Mouse (Mus musculus): ENCODE results near the gene Shld2.
"Not testable (repeated sequence)": the region's sequence is repeated elsewhere in the genome, so short reads cannot be mapped to it uniquely, and the experiment has no call there.

Shld2 gene

DNA sequence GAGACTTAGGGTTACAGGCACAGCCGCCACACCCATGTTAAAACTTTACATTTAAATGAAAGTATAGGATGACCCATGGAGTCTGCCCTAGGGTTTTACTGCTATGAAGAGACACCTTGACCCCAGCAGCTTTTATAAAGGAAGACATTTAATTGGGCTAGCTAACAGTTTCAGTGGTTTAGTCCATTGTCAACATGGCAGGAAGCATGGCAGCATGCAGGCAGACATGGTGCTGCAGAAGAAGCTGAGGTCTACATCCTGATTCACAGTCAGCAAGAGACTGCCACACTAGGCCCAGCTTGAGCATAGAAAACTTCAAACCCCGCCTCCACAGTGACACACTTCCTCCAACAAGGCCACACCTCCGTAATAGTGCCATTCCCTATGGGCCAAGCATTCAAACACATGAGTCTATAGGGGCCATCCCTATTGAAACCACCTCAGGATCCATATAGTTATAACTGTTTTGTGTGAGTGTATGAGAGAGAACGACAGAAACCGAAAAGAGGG, 13.3 kb upstream of the Shld2 start:
- no peak for DNase-seq (ENCODE audit: low read depth, low spot score)

DNA sequence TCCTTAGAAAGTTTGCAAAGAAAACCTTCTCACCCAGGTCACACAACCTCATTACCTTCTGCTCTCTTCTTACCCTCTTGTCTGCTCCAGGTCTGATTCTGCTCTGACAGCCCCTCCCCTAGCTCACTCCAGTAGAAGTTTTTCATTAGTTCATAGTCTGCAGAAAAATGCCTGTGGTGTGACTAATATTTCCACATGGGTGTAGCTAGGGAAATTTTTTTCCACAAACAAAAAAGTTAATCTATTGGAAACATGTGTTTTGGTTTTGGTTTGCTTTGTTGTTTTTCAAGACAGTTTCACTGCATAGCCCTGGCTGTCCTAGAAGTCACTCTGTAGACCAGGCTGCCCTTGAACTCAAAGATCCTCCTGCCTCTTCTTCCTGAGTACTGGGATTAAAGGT, 7.8 kb upstream of the Shld2 start:
- no peak for DNase-seq (ENCODE audit: low read depth, low spot score)

DNA sequence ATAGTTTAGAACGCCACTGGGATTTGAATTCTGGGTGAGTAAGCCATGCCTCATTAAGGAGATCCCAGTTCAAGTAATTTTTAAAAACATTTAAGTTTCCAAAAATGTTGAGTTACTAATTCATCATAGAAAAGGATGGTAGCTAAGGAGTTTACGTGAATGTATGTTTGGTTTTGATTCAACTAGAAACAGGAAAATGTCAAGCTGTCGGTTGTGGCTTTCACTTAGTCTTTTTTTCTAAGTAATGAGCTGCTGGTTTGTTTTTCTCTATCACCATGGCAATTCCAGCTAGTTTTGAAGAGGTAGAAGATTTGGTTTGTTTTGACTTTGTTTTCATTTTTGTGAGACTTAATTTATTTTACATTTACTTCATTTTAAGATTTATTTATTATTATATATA, 7.1 kb upstream of the Shld2 start:
- DNase-seq (ENCODE audit: low read depth, low spot score) = no peak

DNA sequence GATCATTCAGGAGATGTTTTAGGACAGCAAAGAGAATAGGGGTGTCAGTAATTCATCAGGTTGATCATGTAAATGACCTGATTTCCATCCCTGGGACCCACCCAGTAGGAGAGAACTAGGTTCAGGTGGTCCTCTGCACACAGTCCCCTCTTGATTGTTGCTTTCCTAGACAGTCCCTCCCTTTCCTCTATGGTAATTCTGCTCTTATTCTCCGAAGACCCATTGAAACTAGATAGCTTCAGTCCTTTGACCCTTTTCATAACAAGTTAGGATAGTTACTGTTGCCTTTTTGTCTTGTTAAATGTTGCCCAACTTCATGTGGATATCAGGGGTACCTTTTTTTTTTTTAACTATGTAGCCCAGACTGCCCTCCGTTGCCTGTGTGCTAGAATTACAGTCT, 6.1 kb upstream of the Shld2 start:
- DNase-seq (ENCODE audit: low read depth, low spot score) = no peak

DNA sequence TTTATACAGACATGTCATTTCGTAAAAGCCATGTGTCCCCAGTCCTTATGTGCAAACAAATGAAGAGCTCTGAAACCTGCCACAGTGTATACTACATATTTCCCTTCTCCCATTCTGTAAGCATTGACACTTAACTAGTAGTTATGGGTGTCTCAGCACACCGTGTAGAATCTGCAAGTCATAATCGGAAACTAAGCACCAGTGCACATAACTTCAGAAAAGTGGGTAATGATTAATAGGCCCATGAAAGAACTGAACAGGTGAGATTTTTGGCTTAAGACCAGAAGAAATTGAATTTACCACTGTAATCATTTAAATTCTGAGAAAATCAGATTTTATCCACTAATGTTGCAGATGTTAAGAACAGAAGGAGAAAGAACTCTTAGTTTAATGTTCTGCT, 4.5 kb upstream of the Shld2 start:
- DNase-seq (ENCODE audit: low read depth, low spot score) = no peak

DNA sequence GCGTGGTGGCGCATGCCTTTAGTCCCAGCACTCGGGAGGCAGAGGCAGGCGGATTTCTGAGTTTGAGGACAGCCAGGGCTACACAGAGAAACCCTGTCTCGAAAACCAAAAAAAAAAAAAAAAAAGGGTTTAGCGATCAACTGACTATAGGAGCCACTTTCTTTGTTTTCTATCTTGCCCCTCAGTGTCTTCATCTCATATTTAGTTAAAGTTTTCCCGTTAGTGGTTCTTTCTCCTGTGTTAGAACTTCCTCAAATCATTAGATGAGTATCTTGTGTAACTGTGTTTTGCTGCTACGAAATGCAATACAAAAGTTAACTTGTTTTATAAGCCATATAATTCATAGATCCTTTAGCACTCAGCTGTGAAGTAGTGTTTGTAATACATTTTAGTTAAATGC, 4.1 kb upstream of the Shld2 start:
- DNase-seq (ENCODE audit: low read depth, low spot score) = not testable (repeated sequence)

DNA sequence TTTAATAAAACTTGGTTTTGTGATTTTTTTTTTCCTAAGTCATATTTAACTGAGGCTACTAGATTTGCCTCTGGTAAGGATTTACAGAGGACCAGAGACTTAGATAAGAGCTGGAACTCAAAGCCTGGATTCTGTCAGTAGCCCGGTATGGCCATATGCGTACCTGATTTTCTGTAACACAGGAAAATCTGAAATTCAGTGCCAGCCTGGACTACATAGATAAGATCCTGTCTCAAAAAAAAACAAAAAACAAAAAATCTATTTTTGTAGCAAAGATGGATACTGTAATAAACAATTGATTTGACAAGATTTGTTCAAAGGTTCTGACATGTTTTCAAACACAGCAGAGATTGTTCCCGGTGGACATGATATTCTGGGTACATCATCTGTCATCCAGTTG, 3.3 kb upstream of the Shld2 start:
- DNase-seq (ENCODE audit: low read depth, low spot score) = no peak

DNA sequence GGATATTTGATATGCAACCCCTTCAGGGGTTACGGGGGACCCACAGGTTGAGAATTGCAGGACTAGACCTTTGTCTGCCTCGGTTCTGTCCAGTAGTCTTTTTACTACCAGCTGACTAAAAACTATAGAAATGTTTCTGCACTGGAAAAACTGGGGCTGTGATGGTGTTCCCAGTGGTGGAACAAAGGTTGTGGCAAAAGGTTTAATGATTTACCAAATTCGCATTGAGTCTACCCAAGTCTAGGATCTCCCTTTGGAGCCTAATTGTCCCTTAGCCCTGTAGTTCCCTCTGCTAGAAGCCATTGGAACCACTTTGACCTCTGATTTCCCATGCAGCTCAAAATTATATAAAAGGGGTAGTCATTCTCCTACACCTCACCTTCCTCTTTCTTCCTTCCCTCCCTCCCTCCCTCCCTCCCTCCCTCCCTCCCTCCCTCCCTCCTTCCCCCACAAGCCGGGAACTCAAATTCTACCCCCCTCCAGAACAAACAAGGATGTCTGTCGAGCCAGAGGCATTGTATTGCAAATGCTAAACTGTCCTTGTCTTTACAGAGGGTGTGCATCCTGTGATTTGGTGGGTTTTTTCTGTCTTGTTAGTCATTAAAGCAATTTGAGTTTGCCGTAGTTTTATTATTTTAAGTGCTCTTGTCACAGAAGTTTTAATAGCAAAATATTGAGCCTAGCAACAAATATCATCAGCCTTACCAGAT, 2.2 kb upstream of the Shld2 start:
- DNase-seq (ENCODE audit: low read depth, low spot score) = no peak

DNA sequence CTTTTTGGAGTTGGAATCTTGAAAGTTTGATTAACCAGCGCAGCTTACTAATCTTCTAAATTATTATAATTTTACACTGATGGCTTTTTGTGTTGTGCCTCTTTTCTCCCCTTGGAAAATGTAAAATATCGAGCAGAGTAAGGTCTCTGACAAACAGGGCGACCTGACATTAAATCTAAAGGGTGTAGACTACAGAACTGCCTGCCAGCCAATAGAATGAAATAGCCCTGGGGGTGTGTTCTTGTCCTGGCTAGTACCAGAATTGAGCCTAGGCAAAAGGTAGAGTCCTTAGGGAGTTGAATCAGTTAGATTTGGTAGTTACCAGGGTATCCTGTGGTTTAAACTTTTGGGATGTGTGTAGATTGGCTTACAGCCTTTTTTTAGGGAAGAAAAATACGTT, 1.4 kb upstream of the Shld2 start:
- no peak for DNase-seq (ENCODE audit: low read depth, low spot score)

DNA sequence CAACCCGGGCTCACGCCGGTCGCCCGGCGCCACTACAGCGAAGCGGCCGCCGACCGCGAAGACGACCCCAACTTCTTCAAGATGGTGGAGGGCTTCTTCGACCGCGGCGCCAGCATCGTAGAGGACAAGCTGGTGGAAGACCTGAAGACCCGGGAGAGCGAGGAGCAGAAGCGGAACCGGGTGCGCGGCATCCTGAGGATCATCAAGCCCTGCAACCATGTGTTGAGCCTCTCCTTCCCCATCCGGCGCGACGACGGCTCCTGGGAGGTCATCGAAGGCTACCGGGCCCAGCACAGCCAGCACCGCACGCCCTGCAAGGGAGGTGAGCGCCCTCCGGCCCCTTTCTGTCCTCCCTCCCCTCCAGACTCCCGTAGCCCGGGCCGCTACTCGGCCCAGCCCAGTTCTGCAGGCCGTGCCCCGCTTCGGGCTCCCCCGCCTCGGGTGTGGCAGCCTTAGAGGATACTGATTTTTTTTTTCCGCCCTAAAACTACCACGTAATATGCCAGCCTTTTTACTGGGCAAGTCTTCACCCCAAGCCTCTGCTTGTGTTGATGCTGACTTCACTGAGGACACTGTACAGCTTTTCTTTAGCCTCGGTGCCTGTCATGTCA, 833 bp upstream of the Shld2 start:
- DNase-seq (ENCODE audit: low read depth, low spot score) = no peak

DNA sequence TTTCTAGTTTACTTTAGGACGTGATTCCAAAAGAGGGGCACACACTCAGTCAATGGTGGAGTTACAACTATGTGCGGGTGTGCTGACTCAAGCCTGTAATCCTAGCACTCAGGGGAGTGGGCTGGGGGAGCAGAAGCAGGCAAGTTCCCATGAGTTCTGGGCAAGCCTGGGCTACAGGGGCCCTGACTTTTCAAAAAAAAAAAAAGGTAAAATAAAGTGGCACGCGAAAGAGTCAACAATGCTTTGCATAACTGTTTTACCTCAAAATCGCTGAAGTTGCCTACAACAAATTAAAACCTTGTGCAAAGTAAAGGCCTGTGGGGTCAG, 423 bp downstream of the Shld2 start:
- DNase-seq (ENCODE audit: low read depth, low spot score) = no peak

DNA sequence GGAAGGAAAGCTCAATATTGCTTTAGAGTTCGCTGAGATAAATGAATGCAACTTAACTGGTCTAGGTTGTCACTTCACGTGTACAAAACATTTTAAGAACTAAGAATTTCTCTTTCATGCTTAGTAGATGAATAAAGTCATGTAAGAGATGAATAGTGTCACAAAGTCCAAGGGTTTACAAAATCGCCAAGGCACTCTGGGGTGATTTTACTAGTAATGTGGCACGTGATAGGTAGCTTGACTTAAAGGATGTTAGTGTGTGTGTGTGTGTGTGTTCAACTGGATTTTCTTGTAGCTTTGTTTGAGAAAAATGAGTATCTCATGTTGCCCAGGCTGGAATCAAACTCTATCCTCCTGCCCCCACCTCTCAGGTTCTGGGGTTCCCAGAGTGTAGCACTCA, 1.0 kb downstream of the Shld2 start:
- no peak for DNase-seq (ENCODE audit: low read depth, low spot score)

DNA sequence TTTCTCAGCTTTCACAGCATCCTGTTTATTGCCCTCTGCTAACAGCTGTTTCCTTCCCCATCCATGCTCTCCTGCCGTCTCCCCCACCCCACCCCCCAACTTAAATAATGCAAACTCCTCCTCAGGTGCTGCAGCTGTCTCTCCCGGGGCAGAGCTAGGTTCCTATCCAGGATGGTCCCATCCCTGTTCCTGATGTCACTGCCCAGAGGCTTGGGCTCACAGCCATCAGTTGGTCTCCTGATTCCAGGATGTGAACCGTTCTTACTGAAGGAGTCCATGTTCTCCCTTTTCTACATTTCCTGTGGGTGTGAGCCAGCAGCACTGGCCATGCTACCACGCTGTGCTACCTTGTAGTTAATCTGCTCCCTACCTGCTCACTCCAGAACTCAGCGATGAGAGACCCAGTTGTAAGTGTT, 7.0 kb downstream of the Shld2 start:
- no peak for DNase-seq (ENCODE audit: low read depth, low spot score)

DNA sequence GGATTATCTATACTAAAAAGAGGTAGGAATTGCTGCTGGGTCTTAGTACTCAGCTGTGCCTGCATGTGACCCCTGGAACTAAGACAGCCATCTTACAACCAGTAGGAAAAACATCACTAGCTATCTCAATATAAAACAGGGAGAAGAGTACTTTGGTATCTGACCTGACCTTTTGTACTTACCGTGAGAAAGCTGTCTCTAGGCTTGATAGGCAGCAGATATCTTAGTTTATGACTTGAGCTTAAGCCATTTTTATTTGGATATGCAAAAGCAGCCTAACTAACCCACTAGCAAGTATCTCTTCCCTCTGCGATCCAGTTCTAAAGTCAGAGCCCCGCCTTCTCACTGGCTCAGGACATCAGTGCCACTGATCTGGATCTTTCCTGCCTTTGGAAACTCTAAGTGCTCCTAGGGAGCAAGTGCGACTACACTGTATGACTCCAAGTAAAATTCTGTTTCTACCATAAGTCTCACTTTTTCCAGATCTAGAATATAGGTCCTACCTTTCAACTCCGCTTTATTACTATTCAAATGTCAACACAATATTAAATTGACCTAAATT, 7.5 kb downstream of the Shld2 start:
- DNase-seq (ENCODE audit: low read depth, low spot score) = no peak

DNA sequence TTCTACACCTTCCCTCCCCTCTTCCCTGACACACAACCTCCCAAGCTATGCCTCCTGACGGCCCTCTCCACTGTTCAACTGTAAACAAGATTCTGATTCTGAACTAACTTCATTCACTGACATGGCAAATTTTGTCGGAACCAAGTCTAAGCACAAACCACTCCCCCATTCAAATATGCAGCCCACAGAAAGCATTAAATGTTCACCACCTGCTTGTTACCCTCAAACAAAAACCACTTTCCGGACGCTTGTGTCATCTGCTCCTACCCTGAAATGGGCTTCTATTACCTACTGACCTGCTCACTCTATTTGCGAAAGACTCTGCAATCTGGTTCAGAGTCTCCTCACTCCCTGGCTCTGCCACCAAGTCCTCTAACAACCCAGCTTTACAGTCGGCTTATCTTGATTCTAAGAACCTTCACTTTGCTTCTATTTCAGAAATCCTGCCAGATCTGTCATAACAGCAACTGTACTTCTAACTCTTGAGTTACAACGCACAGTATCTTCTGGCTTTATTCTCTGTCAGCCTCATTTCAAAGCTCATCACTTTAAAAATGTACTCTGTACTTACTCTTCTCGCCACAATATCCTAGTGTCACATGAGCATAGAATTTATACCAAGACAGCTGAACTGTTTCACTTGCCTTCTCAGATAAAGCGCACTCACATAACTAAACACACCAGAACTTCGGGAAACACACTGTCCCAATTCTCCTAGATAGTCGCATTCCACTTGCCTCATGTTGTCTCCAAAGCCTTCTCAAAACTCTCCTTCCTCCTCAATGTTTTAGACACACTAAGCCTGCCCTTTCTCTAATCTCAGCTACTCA, 11.2 kb downstream of the Shld2 start:
- no peak for DNase-seq (ENCODE audit: low read depth, low spot score)

DNA sequence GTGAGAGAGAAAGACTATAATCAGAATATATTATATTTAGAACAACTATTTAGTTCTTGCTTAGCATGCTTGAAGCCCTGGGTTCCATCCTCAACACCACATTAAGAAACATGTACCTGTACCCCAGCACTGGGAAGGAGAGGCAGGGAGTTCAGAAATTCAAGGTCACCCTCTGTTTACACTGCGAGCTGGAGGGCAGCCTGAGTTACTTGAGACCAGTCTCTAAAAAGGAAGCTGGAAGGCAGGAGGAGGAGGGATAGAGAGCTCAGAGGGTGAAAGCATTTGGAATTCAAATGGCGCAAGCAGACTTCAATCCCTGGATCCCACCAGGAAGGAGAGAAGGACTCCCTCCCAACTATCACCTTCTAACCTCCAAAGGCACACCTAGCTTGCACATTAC, 12.7 kb downstream of the Shld2 start:
- no peak for DNase-seq (ENCODE audit: low read depth, low spot score)

DNA sequence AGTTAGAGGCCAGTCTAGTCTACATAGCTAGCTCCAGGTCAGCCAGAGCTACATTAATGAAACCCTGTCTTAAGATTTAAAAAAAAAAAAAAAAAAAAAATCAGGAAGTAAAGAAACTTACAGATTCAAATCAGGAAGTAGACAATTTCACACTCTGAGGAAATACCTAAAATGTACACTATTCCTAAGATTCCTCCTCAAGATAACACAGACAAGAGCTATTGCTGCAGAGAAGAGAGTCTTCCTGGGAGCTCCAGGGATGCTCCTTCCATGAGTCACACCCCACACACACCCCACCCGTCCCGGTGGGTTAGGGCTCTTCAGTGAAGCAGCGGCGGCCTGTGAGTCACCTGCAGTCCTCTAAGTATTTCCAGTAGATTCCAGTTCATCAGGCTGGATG, 13.3 kb downstream of the Shld2 start:
- DNase-seq (ENCODE audit: low read depth, low spot score) = no peak

DNA sequence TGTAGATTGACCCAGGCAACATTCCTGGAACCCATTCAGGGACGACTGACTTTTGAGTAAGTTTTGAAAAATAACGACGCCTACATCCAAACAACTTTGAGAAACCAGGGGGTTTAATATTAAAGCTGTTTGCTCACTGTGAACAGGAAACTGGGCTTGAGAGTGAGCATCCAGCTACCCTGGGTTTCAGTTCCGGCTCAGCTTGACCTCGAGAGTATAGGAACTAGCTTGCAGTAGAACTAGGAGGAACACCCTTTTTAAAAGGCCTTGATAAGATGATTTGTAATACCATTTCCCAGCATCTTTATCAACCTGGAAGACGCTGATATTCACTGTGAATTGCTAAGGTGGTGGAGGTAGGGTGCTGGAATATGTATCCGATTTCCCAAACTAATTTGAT, 13.9 kb downstream of the Shld2 start:
- DNase-seq (ENCODE audit: low read depth, low spot score) = no peak

DNA sequence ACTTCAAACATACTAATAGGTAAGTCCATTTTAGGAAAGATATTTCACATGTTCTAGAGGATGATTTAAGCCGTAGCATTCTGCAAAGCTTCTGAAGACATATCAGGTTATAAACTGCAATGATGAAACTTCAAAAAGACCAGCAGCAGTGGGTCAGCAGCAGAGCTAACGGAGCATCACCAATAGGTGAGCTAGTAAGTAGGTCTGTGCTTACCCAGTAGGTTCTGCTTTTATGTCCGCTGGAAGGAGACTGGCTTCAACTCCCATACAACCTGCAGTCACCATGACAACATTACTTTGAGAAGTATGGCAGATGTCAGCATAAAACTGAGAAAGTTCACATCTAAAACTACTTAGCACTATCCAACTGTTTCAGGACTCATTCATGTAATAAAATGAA, 16.7 kb downstream of the Shld2 start:
- no peak for DNase-seq (ENCODE audit: low read depth, low spot score)

DNA sequence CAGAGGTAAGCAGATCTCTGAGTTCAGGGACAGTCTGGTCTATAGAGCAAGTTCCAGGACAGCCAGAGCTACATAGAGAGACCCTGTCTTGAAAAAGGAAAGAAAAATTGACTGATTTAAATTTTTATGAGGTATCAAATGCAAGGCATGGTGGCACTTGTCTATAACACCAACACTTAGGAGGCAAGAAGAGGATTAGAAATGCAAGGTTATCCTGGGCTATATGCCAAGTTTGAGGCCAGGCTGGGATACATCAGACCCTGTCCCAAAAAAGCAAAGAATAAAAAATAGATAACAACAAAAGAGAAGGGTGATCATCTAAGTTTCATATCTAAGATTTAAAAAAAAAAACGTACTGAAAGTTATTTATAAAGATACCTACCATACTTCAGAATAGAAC, 20.1 kb downstream of the Shld2 start:
- no peak for DNase-seq (ENCODE audit: low read depth, low spot score)

DNA sequence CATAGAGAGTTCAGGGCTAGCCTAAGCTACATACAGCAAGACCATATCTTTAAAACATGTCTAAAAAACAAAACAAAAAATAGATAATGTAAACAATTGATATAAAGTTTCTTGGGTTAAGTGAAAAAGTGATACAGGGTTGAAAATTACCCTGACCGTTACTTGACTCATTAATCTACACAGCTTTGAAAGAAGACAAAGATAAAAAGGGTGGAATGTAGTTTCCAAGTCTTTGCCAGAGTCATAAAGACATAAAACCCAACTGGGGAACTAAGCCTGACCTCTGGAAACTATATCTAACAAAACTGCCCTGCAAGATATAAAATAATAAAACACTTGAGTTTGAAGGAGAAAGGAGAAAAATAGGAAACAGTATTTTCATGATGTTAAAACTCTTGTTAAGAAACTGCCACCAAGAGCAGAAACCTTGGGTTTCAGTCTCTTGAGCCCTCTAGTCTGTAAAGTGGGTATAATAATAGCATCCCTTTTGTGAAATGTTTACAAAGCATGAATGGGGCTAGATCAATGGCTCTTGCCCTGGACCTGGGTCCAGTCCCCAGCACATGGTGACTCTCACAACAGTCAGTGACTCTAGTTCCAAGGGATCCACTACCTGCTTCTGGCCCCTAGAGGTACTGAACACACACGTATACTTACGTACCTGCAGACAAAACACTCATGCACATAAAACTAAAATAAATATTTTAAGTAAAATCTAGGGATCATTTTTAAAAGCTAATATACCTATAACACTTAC, 20.9 kb downstream of the Shld2 start:
- no peak for DNase-seq (ENCODE audit: low read depth, low spot score)

DNA sequence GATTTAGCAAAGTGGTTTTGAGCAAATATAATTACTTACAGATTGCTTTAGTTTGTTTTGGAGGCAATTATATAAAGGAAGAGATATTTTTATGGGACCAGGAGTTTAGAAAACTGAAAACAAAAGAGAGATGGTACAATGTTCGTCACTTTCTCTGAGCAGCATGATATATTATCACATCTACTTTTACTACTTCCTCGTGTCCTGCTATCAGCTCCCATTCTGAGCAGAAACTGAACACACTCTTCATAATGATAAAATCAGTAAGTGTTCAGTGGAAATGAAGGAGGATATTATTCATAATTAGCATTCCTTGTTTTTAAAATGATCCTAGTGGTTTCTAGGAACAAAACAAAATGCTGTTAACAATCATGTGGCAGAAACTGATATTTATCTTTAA, 21.9 kb downstream of the Shld2 start:
- DNase-seq (ENCODE audit: low read depth, low spot score) = no peak

Data from retina, adult 2 months (tissue).